Mouse (Mus musculus): ENCODE results near the gene Crybg1. TPM values are rescaled to one million over a fixed set of nuclear protein-coding genes. Genes with fewer than 3 reads are reported as not detected.

Gene Crybg1
- total RNA-seq (2023) = 25.8 TPM

DNA sequence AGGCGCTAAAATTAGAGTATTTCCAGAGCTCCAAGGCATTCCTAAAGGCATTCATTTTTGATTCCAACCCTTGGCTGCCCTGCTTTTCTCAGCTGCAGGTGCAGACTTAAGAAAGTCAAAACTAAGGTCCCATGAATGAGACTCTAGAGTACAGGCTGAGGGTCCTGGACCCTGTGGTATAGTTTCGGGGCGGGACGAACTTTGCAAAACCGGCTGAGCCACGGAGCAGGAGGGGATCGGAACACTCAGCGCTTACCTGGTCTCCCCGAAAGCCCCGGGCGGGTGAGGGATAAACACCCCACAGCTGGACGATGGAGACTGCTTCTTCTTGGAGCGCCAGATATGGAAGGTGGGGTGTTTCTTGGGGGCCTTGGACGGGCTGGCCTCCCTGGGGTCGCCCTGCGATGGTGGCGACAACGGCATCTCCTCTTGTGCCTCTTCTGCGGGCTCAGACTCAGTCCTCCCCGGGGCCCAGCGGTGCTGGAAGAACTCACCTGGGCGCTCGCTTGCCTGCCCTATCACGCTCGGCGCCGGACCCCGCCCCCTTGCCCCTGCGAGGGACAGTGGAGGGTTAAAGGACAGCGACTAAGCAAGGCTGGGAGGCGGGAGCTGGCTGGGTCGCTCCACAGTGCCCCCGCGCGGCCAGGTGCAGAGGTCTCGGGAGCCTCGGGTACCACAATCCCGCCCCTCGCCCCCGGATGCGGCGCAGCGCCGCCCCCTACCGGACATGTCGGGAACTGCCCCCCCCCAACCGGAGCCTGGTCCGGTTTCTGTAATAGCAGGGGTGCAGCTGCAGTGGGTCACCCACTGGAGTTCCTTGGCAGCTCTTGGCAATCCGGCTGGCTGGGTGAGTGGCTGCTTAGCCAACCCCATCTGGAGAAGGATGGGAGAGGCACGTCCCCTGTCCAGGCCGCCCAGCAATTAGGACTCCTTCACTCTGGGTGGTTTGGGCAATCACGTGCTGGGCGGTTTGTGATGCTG is at the start of gene Crybg1:
Gene Crybg1 (minus strand): TSS at position 517 of the 981 bp plus-strand sequence.

GRCm38 (mm10) chr10:43901578-43902194 is 247.0 kb downstream of the Crybg1 start, which contains the start of the genes Qrsl1 and Rtn4ip1:
Gene Qrsl1, minus strand, starts transcription at chr10:43901745.
Gene Rtn4ip1, plus strand, starts transcription at chr10:43901807.

Other genes starting within 250 kb of the Crybg1 start
- gene Qrsl1, start 247.1 kb downstream of the Crybg1 start, total RNA-seq (2023) = 14.0 TPM
- 12.7 TPM for gene Rtn4ip1, start 247.0 kb downstream of the Crybg1 start, total RNA-seq (2023)
- 24.4 TPM for gene Atg5, start 119.5 kb upstream of the Crybg1 start, total RNA-seq (2023)